Mouse (Mus musculus): ENCODE measurements around the gene BC017158. TPM values are rescaled to one million over a fixed set of nuclear protein-coding genes. Genes with fewer than 3 reads are reported as not detected.

BC017158 gene
- total RNA-seq, 2 experiments from 2014 or later: 39.3 to 39.4 TPM

- peak; percentile 72 to 82 for DNase-seq (ENCODE audit: low spot score in 2 of 2)
These were observed 60.9 kb downstream of the BC017158 start, which contains the start of gene Armc5 for GRCm38 (mm10) chr7:128236856-128237592. Gene Armc5, plus strand, starts transcription at chr7:128237342.

- no peak for DNase-seq (ENCODE audit: low spot score in 2 of 2)
These were observed 61.5 kb downstream of the BC017158 start for GRCm38 (mm10) chr7:128236426-128236825.

- no peak for DNase-seq (ENCODE audit: low spot score in 2 of 2)
These were observed 62.5 kb downstream of the BC017158 start for GRCm38 (mm10) chr7:128235481-128235880.

- DNase-seq (ENCODE audit: low spot score in 2 of 2): no peak
These were observed 63.2 kb downstream of the BC017158 start for GRCm38 (mm10) chr7:128234796-128235195.

- no peak for DNase-seq (ENCODE audit: low spot score in 2 of 2)
These were observed 66.2 kb downstream of the BC017158 start for GRCm38 (mm10) chr7:128231741-128232140.

Small RNA genes within 50 kb of the gene (microRNA-seq; reads per million reads assigned to microRNA genes)
- not detected for gene Mir3103

Other genes starting within 250 kb of the BC017158 start
- 1 to 10 TPM; 3.3 to 5.6 TPM for gene Itgam, start 235.5 kb downstream of the BC017158 start, total RNA-seq (2021)
- not detected for gene Gm49368, start 235.5 kb downstream of the BC017158 start, total RNA-seq (2021)
- under 1 TPM; 0.45 to 0.59 TPM for gene Itgax, start 168.6 kb downstream of the BC017158 start, total RNA-seq (2021)
- gene Itgad, start 143.8 kb downstream of the BC017158 start, total RNA-seq (2021): under 1 TPM; 0.20 to 0.23 TPM
- 10 to 100 TPM; 15.8 to 26.8 TPM for gene Cox6a2, start 91.8 kb downstream of the BC017158 start, total RNA-seq (2021)
- gene Armc5, start 60.8 kb downstream of the BC017158 start, total RNA-seq (2021): 10 to 100 TPM; 23.7 to 25.2 TPM
- gene 9130023H24Rik, start 60.1 kb downstream of the BC017158 start, total RNA-seq (2021): 1 to 10 TPM; 8.4 TPM
- gene Tgfb1i1, start 51.4 kb downstream of the BC017158 start, total RNA-seq (2021): 10 to 100 TPM; 32.0 to 35.0 TPM
- gene Slc5a2, start 32.5 kb downstream of the BC017158 start, total RNA-seq (2021): 10 to 100 TPM in 1 of 2 experiments, under 1 TPM in 1; 0.73 to 22.0 TPM
- 10 to 100 TPM; 11.5 to 12.0 TPM for gene Rgs10, start 120.6 kb upstream of the BC017158 start, total RNA-seq (2021)
- gene Tial1, start 163.5 kb upstream of the BC017158 start, total RNA-seq (2021): 100 to 1,000 TPM; 119 to 121 TPM
- 10 to 100 TPM; 85.5 to 92.1 TPM for gene Bag3, start 225.4 kb upstream of the BC017158 start, total RNA-seq (2021)